Mouse (Mus musculus) duodenum, adult 2 months (tissue): ENCODE results near the gene Emp3. TPM values are rescaled to one million over a fixed set of nuclear protein-coding genes. Genes with fewer than 3 reads are reported as not detected.

Experiments used
- polyA plus RNA-seq: library from polyadenylated mRNA; depleted of rRNA; stranded (reverse); fragments of >200 nt; gene quantifications from 2 replicates; pipeline ENCODE4 v1.2.3, GENCODE M21; 2012; ENCODE audit warnings: low replicate concordance; rRNA removed

Gene Emp3
- polyA plus RNA-seq = 61.3 and 62.2 TPM in 2 replicates

DNA sequence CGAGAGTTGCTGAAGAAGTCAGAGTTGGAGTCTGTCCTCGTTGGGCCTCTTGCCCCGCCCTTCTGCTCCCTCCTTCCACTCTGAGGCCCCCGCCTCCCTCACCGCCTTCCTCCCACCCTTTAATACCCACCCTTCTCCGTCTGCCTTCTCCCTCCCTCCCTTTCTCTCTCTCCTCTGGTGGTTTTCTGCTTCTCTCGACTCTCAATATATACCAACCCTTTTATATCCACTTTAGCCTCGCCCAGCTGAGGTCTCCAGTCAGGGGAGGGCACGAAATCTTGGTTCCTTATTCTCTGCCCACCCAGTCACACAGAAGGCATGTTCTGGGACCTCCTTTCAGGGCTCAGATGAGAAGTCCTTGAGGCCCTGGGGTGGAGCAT lies at the start of gene Emp3:
Emp3 (minus strand) TSS at position 163 of the 380 bp plus-strand sequence.

DNA sequence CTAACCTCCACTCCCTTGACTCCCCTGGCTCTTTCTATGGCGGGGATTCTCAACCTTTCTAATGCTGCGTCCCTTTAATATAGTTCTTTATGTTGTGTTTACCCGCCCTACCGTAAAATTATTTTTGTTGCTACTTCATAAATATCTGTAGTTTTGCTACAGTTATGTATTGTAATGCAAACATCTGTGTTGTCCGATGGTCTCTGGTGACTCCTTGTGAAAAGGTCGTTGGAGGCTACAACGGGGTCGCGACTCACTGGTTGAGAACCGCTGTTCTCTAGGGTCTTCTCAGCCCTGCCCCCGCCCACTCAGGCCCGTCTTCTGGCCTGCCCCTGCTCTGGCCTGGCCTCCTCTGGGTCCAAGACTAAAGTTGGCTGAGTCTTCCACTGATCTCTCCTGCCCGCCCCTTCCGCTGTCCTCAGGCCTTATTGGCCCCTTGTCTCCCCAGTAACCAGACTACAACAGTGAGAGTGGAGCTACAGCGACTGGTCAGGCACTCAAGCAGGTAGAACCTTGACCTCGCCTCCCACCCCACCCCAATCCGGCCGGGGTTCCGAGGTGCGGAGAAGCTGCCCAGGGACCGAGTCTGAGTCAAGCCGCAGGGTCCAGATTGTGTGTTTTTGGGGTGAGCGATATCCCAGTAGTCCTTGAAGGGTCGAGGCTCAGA lies 2.7 kb upstream of the Emp3 start, which contains the start of gene Ccdc114:
Ccdc114 (plus strand) TSS at position 311 of the 667 bp plus-strand sequence.

DNA sequence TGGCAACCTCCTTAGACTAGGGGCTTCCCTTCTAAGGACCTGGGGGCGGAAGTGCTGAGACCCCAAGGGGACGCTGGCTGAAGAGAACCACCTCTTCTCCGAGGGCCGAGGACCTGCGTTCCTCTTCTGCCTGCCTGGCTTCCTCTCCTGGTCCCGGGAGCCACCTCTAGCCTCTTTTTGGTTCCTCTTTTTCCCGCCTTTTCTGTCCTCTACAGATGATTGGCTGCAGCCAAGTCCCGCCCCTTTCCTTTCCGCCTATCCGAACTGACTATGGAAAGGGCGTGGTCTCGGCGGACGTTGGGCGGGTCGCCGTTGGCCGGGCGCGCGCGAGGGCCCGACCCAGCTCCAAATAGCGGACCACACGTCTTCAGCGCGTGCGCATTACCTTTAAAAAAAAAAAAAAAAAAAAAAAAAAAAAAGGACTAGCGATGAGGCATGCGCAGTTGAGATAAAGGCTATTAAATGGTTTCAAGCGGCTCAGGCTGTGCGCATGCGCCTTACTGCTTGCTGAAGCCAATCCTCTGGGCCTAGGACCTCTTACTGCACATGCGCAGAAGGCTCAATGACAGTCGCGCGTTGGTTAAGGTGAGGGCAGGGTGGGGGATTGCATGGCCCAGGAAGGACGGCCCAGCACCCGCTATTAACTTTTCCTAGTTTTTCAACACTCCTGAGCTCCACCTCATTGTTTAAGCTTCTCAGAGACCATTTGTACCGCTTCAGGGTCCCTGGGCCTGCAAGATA lies 24.5 kb downstream of the Emp3 start, which contains the start of the genes Syngr4 and Tmem143:
Syngr4 (minus strand) TSS at position 198 of the 741 bp plus-strand sequence.
Tmem143 (plus strand) TSS at position 425 of the 741 bp plus-strand sequence.

DNA sequence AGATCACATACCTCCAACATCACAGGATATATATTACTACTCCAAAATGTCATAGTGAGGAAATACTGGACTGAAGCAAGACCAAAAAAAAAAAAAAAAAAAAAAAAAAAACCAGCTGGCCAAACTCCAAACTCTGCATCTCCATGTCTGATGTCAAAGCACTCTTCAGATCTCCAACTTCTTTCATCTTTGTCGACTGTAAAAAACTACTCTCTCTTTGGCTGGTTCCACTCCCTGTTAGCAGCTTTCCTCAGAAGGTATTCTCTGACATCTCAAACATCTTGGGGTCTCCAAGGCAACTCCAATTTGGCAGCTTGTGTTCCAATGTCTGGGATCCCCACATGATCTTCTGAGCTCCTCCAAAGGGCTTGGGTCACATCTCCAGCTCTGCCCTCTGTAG lies 42.9 kb downstream of the Emp3 start, which contains the start of gene Grin2d:
Grin2d (minus strand) TSS at position 101 of the 400 bp plus-strand sequence.

DNA sequence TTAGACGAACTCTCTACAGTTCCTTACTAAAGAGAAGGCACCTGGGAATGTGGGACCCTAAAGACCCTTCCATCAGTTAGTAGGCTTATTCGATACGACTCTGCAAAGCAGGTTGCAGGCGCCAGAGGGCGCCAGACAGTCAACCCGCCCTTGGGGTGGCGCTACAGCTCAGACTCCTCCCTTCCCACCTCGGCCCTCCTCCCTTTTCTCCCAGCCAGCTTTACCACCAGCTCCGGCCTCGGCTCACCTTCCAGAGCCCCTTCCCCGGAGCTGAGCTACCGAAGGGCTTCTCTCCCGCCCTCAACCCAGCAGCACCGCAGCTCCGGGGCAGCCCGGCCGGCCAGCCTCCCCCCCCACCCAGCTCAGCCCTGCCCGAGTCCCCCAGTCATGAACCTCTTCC lies 48.6 kb downstream of the Emp3 start, which contains the start of gene Kdelr1:
Kdelr1 (plus strand) TSS at position 149 of the 400 bp plus-strand sequence.

Other genes starting within 250 kb of the Emp3 start
- gene Ntn5, start 237.4 kb downstream of the Emp3 start, polyA plus RNA-seq = 0.15 and 0.25 TPM in 2 replicates
- gene Sec1, start 227.0 kb downstream of the Emp3 start, polyA plus RNA-seq = 0.08 and 0.23 TPM in 2 replicates
- 1.8 and 5.9 TPM in 2 replicates for gene Car11, start 221.6 kb downstream of the Emp3 start, polyA plus RNA-seq
- 13.9 and 52.0 TPM in 2 replicates for gene Dbp, start 216.3 kb downstream of the Emp3 start, polyA plus RNA-seq
- 1,256 and 1,945 TPM in 2 replicates for gene Rpl18, start 205.9 kb downstream of the Emp3 start, polyA plus RNA-seq
- 176 and 286 TPM in 2 replicates for gene Sphk2, start 203.4 kb downstream of the Emp3 start, polyA plus RNA-seq
- 97.0 and 162 TPM in 2 replicates for gene Fam83e, start 200.2 kb downstream of the Emp3 start, polyA plus RNA-seq
- 0.63 TPM in 1 of 2 replicates, not detected in the other for gene Spaca4, start 195.6 kb downstream of the Emp3 start, polyA plus RNA-seq
- 1.4 and 5.4 TPM in 2 replicates for gene Lmtk3, start 137.7 kb downstream of the Emp3 start, polyA plus RNA-seq
- 111 and 403 TPM in 2 replicates for gene Sult2b1, start 136.7 kb downstream of the Emp3 start, polyA plus RNA-seq
- 68.2 and 124 TPM in 2 replicates for gene Cyth2, start 106.8 kb downstream of the Emp3 start, polyA plus RNA-seq
- gene Kcnj14, start 96.6 kb downstream of the Emp3 start, polyA plus RNA-seq = 0.08 TPM in 2 replicates
- 12.1 and 13.8 TPM in 2 replicates for gene Grwd1, start 90.5 kb downstream of the Emp3 start, polyA plus RNA-seq
- 305 and 397 TPM in 2 replicates for gene Kdelr1, start 48.6 kb downstream of the Emp3 start, polyA plus RNA-seq
- 9.6 and 14.4 TPM in 2 replicates for gene Grin2d, start 43.0 kb downstream of the Emp3 start, polyA plus RNA-seq
- gene Syngr4, start 24.7 kb downstream of the Emp3 start, polyA plus RNA-seq = 0.14 and 0.53 TPM in 2 replicates
- gene Tmem143, start 24.5 kb downstream of the Emp3 start, polyA plus RNA-seq = 73.2 and 97.3 TPM in 2 replicates
- 10.6 and 24.0 TPM in 2 replicates for gene Ccdc114, start 2.7 kb upstream of the Emp3 start, polyA plus RNA-seq
- 11.8 and 26.8 TPM in 2 replicates for gene Abcc6, start 108.9 kb upstream of the Emp3 start, polyA plus RNA-seq
- gene Nomo1, start 112.3 kb upstream of the Emp3 start, polyA plus RNA-seq = 46.2 and 54.6 TPM in 2 replicates
- gene Kcnj11, start 179.4 kb upstream of the Emp3 start, polyA plus RNA-seq = 0.77 and 1.3 TPM in 2 replicates